Mouse (Mus musculus) thymus, postnatal 0 days (tissue): Measurements from ENCODE around the gene Adora1. TPM values are rescaled to one million over a fixed set of nuclear protein-coding genes. Genes with fewer than 3 reads are reported as not detected.

Source experiments
- DNase-seq: peaks from one replicate; pipeline ENCODE4 v3.0.0-alpha.2; 2015; ENCODE audit warnings: low spot score
- polyA plus RNA-seq: library from polyadenylated mRNA; unstranded; fragments of >200 nt; fragmentation: Nextera tagmentation; extraction: Ambion mirVana; gene quantifications from 2 replicates; pipeline ENCODE4 v1.2.1, GENCODE M21; 2015

Adora1 gene
- polyA plus RNA-seq, 1 experiment from 2014 or later, result 0.14 TPM

DNA sequence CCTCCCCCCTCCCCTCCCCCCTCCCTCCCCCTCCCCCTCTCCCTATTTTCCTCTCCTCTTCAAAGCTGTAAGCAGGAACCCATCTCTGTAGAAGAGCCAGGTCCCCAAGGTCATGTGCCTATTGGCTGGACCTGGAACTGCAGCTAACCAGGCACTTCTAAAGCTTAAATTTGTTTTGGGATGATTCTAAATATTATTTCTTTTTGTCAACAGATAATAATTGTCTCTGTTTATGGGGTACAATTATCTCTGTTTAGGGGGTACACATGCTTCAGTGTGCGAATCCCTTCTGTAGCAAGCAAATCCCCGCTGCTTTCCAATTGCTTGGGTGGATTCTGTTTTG lies 18.6 kb downstream of the Adora1 start:
- DNase-seq, result no peak

DNA sequence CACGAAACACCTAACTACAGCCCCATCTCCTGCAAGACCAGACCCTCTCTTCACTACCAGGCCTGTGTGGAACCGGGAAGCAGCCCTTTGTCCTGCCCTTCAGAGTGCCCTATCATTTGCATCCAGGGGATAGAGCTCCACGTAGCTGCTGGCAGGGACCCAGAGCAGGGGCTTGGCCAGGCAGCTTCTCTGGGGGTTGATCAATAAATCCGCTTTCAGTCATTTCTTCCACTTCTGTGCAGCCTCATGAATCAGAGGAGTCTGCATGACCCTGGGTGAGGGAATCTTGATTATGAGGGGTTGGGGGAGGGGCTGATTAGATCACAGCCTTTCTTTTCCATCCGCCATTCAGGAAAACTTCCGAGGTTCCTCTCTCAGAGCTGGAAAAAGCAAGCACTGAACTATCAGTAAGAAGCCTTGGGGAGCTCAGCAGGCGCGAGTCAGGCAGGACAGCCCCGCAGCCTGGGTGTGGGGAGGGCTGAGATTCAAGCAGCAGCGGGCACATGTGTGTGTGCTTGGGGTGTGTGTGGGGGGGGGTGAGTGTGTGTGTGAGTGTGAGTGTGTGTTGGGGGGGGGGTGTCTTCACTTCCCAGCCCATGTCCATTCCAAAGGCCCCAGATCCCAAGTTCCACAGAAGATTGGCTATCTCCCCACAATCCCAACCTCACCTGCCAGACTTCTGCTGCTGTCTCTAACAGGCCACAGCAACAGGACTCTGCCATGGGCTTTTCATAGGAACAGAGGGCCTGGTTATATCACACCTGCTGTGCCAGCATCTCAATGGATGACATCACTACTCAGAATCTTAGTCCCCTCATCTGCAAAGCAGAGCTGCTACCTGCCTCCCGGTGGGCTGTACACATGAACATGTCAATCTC lies 19.2 kb downstream of the Adora1 start:
- DNase-seq, result no peak

DNA sequence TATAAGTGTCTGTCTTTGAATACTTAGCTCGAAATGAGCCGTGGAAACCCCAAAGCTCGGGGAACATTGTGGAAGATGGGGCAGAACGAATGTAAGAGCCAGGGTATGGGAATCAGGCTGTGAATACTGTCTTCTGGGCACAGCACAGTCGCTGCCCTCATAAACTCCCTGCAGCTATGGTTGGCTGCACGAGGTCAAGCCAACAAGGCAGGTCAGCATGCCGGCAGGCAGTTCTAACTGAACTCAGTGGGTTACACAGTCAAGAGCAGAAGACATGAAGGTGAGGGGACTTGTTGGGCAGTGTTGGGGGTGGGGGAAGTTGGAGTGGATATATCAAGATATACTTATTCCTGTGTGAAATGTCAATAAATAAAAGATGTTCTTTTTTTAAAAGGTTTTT lies 20.2 kb downstream of the Adora1 start:
- no peak for DNase-seq

DNA sequence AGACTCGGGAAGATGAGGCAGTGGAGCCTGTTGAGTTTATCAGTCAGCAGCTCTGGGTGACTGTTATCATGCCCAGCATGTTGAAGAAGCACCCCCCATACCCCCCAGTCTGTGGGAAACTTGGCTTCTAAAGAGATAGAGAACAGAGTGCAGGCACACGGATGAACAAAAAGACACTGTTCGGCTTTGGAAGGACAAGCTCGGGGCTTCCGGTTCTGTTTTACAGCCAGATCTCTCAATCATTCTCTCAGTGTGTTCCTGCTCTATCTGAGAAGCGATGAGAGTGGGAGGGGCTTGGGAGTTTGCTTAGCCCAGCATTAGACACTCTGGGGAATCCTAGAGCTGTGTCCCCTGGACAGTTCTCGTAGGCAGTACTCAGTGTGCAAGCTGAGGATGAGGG lies 21.8 kb downstream of the Adora1 start:
- no peak for DNase-seq

DNA sequence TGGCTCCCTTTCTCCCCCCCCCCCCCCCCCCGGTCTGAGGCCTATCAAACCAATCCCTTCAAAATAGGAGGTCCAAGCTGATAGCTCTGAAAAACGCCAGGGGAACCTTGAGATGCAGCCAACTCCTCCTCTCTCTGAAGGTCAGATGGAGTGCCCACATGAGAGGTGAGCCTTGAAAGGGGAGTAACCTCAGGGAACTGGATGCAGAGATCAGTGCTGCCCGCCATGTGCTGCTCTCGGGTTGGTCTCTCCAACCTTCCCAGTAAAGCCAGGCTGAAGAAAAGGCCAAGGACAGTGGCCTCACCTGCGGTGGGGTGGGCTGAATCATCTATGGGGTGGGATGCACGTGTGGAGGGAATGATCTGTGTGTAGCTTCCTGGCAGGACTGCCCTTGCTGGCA lies 22.9 kb downstream of the Adora1 start:
- DNase-seq, result no peak

DNA sequence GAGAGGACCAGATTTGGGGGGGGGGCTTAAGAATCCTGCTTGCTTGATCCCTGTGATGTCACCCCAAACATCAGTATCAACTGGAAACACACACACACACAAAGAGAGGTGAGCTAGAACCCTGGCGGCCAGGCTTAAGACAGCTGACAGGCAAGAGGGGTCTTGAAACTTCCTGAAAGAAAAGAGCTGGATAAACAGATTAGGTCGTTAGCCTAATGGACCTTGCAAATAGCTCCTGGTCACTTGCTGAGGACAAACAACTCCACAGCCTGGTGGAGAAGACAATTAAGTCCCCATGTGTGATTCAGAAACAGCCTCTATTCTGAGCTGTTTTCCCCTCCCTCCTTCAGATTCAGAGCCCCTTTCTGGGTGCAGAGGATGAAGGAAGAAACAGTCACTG lies 23.6 kb downstream of the Adora1 start:
- DNase-seq, result no peak

DNA sequence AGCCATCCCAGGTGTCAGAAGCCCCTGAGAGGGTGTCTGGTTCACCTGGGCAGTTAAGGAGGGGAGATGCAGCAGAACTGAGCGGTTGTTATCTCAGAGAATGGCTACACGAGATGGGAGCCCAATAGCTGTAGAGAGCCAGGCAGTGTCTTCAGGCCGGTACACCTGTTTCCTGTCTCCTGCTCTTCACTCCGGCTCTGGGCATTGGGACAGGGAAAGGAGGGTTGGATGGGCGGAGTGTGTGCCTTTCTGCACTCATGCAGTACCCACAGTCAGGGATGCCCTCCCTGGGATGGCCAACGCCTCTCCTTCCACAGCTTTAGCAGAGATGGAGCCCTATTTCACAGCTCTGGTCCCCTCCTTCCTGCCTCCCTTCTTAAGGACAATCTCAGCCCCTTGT lies 24.2 kb downstream of the Adora1 start:
- DNase-seq, result no peak

DNA sequence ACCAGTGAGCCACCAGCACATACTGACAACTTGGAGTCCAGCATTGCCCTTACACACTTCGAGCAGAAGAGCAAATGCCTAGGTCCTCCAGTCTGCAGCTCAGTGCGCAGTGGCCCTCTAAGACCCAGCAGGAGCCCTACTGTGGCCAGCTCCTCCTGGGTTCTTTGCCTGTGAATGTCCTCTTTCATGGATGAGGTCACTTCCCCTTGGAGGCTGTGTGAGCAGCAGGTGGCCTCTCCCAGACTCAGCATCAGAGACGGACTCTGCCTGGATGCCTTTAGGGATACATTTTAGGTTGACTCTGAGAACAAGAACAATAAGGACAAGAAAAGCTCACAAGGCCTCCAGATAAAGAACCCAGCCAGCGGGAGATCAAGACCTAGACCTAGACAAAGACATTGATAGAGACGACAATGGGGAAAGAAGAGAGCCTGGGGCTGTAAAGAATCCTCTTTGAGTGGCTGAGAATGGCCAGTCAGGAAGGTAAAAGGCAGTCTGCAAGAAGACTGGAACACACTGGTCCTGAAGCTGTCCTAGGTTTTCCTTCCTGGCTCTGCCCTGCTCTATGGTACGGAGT lies 25.0 kb downstream of the Adora1 start:
- no peak for DNase-seq

DNA sequence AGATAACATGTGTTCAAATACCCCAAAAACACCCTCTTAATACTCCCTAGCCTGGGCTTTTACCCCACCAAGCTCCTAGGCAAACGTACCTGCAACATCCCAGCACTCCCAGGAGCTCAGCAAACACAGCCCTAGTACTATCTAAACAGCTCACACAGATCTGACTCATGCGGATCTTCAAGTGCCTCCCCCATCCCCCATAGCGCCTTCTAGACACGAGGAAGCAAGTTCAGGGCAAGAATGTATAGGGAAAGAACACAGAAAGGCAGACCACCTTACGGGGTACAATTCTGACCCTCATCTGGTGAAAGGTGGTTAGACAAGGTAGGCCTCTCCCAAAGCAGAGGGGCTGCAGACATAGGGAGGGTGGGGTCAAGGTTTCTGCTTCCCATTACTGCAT lies 29.1 kb downstream of the Adora1 start:
- DNase-seq, result no peak

DNA sequence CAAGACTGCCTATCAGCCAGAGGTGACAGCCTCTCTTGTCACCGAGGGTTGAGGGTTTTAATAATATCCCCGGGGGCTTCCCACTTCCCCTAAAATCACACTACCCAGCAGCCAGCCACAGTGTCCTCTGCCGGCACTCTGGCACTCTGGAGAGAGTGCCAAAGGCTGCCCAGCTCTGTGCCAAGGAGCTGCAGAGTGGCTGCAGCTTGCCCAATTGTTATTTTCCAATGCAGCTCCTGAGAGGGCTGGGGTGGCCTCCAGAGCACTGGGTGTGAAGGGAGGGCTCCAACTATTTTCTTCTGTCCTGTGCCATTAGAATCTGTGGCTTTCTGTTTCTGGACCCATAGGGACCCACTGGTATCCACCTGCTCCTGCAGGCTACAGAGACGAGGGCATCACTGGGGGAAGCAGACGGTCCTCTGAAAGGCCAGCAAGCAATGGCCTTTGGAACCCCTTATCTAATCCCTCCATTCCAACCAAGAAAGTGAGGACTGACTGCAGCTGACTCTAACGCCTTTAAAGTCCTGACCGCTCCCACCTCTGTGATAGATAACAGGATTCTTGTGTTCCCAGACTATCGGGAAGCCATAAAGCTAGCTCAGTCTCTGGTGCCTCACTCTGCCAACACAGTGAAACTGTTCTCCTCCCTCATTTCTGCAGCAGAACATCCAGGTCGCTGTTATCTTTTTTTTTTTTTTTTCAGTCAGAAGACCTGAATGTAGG lies 29.8 kb downstream of the Adora1 start:
- DNase-seq, result no peak

DNA sequence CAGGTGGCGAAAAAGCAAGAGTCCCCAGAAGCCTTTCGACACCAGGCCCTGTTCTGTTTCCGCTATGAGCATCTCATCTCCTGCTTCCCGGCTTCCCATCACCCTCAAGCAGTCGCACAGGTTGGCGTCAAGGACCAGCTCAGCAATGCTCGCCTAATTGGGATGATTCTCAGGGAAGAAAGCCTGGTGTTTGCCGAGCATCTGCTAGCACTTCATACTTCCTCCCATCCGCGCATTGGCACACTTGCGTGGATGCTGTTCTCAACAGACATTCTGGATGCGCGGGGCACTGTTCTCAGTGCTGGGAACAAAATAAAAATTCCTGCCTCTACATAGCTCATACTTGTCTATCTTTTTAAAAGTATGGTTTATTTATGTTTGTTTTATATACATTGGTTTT lies 31.0 kb downstream of the Adora1 start:
- no peak for DNase-seq

DNA sequence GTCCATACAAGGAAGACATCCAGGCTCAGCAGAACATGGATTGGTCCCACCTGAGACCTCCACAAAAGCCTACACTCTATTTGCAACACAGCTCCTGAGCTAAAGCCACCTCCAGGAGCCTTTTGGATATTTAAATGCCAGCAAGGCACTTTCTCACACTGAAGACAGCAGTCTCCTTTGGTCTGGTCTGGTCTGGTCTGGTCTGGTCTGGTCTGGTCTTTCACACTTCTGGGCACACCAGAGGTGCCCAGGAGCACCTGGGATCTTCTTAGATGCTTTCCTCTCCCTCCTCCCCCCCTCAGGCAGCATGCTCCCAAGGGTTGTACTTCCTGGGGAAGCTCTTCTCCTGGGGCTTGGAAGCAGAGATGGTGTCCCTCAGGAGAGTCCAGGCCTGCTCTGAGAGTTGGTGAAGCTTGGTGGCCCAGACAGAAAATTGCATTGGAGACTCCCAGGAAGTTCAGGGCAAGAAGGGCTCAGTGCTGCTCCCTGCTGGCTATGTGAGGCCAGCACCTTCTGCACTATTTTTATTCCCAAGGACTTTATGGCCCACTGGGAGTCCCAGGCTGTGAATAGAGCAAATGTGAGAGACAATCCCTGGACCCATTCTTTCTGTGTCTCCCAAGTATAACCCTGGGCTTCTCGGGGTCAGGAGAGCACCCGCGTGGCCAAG lies 33.3 kb downstream of the Adora1 start:
- DNase-seq, result peak; percentile 31

DNA sequence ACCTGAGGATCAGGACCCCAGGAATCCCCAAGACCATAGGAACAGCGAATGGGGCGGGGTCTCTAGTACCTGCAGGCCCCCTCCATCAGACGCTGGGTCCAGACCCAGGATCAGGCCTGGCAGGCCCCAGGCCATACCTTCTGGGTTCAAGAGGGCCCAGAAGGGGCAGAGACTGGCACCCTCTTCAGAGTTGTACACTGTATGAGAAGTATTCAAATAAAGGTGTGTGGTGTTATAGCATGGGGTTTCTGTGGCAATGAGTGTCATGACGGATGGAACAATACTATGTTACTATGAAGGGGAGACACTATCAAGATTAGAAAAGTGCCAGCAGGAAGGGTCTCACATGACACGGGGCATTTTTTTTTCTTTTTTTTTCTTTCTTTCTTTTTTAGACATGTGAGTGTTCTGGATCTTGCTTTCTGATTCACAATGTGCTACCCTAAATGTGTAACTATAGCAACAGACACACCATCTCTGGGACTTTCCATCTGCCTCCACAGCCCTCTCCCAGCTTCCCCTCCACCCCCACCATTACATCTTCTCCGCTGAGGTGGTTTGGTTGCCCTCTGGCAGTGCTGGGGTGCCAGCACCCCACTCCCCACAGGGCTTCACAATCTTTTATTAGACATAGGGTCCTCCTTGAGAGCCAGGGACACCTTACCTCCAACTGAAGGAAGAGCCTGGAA lies 34.1 kb downstream of the Adora1 start:
- no peak for DNase-seq

DNA sequence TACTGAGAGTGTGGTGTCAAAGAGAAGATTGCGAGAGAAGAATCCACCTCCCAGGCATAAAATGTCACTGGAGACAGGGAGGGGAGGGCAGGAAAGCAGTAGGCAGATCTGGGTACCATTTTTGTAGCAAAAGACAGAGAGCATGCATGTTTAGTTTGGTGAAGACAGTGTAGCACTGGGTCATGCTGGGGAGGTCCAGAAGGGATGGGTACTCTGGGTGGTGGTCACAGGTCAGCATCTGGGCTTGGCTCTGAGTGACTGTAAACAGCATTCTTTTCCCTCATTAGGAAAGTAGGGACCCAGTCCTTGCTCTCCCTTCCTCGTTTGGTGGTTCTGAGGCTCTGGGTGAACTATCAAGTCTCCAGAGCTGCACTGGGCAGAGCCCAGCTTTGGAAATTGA lies 34.8 kb downstream of the Adora1 start:
- DNase-seq, result no peak

DNA sequence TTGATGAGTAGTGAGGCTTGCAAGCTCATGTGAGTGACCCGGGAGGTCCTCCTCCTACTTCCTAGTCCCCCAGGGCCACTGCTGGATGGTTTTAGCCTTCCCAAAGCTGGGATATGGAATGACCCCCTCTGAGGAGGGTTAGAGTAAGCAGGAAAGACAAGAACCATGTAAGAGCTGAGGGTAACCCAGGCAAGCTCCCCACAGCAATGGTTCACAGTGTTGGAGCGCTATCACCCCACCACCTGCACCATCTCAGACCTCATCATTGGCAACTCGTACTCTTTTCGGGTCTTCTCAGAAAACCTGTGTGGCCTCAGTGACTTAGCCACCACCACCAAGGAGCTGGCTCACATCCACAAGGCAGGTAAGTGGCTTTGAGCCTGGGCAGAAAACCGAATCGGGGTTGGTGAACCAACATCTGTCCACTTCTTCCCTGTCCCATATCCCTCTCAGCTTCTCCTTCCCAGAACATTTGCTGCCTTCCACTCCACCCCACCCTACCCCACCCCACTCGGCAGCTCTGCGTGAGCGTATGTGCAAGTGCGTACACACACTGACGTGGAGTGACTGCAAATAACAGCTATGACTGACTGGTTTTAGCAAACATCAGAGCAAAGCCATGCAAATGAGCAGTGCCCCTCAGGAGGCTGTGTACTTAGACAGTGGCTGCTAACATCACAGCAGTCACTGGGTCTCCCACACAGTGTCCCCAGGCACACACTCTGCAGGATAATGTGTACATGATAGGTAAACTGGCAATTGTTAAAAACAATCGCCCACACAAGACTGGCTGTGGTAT lies 36.8 kb downstream of the Adora1 start:
- no peak for DNase-seq

DNA sequence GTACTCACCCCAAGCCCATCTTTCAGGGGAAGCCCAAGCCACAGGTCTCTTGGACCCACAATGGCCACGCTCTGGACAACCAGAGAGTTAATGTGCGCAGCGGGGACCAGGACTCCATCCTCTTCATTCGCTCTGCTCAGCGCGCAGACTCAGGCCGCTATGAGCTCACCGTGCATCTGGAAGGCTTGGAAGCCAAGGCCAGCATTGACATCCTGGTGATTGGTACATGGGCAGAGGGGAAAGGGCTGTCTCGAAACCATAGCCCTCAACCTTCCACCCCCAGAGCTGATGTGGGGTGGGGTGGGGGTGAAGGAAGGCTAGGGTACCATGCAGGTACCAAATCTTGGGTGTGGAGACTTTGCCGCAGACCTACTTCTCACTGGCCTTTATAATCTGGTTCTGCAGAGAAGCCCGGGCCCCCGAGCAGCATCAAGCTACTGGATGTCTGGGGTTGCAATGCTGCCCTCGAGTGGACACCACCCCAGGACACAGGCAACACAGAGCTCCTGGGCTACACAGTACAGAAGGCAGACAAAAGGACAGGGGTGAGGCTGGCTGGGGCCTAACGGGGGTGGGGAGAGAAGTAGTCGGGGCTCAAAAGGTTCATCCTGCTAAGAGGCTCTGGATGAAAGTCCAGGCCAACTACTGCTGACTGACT lies 37.8 kb downstream of the Adora1 start:
- DNase-seq, result no peak

DNA sequence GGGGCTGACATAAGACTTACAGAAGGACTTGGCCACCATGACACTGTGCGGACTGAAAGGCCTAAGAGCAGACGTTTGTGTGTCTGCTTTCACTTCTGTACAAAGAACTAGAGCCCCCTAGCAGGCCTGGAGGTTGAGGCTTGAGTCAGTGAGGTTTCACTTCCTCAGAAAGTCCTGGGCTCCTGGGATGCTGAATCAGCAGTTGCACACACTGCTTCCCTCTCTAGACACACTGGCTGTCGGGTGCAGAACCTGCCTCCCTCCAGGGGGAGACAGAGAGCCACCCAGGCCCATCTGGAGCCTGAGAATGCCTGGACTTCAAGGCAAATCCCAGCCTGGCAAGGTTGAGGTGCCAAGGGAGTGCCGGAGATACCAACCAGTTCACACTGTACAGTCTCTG lies 38.8 kb downstream of the Adora1 start:
- DNase-seq, result peak; percentile 52

DNA sequence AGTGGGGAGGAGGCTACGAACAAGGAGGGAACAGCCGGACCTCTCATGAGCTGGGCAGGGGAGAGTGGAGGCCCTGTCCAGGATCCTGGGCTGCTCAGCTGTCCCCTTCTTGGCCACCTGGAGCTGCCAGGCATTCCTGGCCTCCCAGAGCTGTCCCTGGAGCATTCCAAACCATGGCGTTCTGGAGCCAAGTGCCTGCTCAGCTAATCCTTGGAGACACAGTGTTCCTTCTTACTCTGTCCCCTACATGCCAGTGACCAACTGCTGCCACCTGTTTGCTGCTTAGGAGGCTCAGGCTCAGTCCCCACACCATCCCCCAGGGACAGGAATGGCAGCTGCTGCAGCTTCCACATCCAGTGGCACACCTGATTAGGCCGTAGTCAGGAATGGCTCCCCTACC lies 39.3 kb downstream of the Adora1 start:
- no peak for DNase-seq

DNA sequence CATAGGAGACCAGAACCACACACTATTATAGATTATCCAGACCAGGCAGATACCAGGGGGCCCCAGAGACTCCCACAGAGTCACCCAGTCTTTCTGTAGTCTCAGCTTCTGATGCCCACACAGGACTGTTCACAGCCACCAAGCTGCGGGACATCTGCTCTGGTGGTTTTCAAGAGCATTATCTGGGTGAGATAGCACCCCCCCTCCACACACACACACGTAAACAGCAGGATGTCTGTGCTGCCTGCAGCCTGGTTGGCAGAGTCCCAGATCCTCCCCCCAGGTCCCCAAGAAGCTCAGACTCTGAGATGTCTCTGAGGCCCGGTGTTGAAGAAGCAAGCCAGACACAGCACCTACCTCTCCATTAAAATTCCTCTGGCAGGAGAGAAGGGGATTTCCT lies 39.7 kb downstream of the Adora1 start:
- peak; percentile 28 for DNase-seq

DNA sequence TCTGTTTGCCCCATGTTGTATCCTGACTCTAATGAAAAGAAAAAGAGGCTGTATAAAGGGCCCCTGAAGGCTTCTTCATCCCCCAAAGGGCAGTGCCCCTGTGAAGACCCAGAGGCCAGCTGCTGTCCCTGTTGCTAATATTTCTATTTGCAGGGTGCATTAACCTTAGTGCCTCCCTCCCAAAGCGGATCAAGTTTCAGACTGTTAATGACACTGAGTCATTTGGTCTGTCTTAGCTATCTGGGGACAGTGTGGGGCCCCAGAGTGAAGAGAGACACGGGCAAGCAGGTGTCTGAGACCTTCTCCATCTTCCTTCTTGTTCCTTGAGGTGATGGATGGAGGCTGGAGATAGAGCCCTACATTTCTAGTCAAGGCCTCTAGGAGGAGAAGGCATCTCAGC lies 40.1 kb downstream of the Adora1 start:
- no peak for DNase-seq
